Mouse (Mus musculus) frontal cortex, adult (tissue): ENCODE measurements at regions not wholly inside any gene's neighbourhood (a gene's known extent, or its start where the extent isn't known, plus 50 kb on each side); places are given as distances from the start of the nearest gene placed in this dataset.

Experiments
- ATAC-seq: cut with Nextera tagmentation; 2 replicates; pipeline ENCODE4 v1.9.2; 2017; ENCODE audit warnings: mild to moderate bottlenecking, moderate library complexity, mixed read lengths; ENCODE audit not compliant: low TSS enrichment

DNA sequence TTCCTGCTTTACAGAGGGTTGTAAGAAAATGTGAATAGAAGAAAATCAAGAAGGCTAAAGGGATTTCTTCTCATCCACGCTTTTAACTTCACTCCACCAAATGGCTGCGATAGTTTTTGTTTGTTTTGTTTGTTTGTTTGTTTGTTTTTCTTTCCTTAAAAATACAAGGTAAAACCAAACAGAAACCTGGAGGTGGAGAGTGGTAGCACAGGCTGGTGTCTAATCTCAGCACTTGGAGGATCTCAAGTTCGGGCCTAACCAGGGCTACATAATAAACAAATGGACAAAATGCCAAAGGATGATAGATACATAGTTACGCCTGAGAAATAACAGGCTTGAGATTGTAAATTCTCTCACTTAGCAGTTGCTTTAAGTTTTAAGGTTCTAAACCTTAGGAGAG, 50.8 kb upstream of the Mboat1 start:
- no peak; the same call in 1 of the 2 replicates for ATAC-seq

DNA sequence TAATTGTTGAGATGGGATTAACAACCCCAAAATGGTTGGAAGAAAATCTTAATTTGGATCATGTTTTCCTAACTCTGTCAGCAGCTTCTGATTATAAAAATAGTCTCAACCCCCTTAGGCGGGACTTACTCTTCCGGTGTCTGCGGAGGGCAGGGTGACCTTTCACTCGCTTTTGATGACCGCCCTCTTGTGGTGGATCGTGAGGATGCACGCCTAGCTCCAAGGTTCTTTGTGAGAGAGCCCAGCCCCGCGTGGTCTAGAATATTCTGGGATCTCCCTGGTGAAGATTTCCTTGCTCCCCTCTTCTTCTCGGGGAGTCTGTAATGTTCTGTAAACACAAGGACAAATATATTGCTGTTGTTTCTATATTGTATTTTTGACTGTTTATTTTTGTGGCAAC, 51.3 kb upstream of the Mboat1 start:
- ATAC-seq = peak; percentile 99

DNA sequence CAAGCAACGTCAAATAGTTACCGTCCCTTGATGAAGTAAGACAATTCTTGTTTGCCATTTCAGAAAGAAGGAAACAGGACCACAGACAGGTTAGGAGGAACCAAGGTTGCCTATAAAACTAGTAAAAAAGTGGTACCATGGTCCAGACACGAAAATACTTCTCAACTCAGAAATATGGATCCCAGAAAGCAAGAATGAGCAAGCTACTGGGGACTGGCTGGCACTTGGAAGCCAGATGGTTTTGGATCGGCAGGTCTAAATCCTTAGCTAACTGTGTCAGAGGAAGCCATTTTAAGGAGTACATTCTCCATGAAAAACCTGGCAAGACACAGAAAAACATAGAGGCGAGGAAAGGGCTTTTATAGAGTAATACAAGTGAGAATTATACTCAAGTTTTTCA, 51.9 kb upstream of the Mboat1 start:
- 0 out of 2 replicates have a peak, but pooled peaks have one; percentile 38 for ATAC-seq

DNA sequence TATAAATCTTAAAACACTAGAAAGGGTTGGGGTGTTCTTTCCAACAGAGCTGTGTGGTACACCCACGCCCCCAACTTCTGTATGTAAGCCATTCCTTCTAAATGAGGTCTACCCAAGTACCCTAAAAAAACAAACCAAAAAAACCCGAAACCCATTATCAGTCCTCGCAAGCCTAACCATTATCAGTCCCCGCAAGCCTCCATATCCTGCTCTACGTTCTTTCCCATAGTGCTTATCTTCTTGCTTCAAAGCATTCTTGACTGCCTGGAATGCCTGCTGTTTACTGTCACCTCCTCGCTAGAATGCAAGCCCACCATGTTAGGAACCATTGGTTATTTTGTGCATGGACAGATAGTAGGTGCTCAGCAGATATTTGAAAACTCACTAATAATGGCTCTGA, 52.3 kb upstream of the Mboat1 start:
- no peak for ATAC-seq

DNA sequence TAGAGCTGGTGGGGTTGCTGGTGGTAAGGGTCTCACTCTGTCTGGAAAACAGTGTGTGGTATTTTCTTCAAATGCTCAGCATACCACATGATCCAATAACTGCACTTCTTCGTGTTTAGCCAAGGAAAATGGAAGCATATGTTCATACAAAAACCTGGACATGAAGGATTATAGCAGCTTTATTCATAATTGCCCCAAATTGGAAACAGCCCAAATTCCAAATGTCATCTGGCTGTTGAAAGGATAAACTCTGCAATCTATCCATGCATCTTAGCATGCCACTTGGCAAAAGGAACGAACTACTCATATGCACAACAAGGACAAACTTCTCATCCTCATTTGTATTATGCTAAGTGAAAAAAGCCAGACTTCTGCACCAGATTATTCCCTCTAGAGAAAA, 53.5 kb upstream of the Mboat1 start:
- ATAC-seq = no peak

GRCm38 (mm10) chr13:30080705-30081474, 55.4 kb upstream of the Mboat1 start:
- ATAC-seq = no peak

- ATAC-seq = no peak
Measured at GRCm38 (mm10) chr13:30074517-30075064, 61.7 kb upstream of the Mboat1 start.

- ATAC-seq = no peak
Measured at GRCm38 (mm10) chr13:30074069-30074468, 62.2 kb upstream of the Mboat1 start.

DNA sequence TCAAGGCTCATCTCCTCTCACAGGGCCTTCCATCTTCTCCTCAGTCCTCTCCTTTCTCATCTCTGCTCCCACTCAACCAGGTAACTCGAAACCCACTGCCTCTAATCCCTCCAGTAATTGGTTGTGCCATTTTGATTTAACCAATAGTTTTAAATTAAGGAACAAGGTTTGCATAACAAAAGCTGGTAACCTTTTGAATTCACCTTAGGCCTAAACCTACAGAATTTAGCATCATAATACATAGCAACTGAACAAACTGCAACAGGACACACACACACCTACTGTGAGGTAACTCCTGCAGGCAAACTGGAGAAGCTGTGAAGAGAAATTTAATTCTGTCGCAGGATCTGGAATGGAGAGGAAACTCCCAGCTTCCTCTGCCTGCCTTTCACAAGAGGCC, 66.9 kb upstream of the Mboat1 start:
- no peak for ATAC-seq

DNA sequence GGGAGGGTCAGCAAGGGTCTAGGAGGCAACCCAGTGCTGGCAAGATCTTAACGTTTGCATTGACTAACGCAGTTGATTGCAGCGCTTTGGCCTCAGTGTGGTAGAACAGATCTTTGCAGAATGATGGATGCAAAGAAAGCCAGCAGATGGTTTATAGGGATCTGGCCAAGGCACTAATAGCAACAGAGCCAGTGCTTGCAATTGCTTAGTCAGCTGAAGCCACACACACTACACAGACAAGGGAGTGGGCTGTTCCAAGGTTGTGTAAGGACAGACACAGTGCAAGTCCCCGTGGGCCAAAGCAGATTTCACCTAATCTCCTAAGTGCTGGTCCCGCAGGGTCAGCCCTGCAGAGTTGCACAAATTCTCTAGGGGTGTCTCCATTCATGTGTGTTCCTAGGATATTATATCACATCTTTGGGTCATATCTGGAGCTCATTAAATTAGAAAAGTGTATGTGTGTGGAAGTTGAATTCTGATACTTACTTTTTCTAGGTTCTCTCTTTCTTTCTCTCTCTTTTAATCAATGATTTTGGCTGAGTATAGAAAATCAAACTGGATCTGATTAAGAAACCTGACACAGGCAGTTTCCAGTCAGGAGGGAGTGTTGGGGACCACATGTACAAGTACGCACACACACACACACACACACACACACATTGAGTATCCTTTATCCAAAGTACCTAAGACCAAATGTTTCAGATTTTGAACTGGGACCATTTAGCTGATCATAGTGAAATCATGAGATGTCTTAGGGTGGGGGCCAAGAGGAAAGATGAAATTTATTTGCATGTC, 68.5 kb upstream of the Mboat1 start:
- ATAC-seq = peak; percentile 64

- ATAC-seq = no peak
Measured at GRCm38 (mm10) chr13:30065520-30065919, 70.8 kb upstream of the Mboat1 start.

DNA sequence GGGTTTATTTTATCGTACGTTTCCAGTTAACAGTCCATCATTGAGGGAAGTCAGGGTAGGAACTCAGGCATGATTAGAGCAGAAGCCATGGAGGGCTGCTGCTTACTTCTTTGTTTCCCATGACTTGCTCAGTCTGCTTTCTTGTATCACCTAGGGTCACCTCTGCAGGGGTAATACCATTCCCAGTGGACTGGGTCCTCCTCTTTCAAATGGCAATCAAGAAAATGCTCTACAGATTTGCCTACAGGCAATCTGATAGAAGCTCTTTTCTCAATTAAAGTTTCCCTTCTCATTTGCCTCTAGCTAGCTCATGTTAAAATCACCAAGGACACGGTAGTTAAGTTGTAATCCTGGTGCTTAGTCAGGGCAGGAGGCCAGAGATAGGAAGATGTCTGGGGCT, 72.5 kb upstream of the Mboat1 start:
- no peak for ATAC-seq

- ATAC-seq = no peak
Measured at GRCm38 (mm10) chr13:30062285-30062684, 74.0 kb upstream of the Mboat1 start.

GRCm38 (mm10) chr13:30055141-30055645, 69.3 kb upstream of the E2f3 start:
- no peak for ATAC-seq

DNA sequence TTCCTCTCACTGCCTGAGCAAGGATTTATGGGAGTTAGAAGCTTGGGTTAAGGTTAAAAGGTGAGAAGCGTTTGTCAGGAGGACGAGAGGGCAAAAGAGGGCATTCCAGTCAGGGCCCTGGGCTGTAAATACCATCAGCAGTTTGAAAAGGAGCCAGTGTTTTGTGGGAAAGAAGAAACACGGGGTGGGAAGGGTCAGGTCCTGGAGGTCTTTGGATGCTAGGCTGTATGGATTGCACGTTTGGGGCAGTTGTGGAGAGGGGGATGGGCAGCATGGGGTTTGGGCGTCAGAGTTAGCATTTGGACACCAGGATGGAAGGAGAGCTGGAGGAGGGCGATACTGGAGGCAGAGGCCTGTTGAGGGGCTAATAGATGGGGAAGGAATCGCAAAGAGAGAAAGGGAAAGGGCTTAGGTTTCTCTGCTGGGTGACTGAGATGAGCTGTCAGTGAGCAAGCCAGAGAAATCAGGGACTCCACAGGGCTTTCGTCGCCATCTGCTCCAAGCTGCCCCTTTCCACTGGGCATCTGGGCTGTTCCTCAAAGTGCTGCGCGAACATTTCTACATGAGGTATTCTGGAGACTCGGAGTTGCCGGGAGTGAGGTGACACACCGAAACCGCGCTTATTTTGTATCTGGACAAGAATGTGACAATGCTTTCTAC, 66.2 kb upstream of the E2f3 start:
- ATAC-seq = no peak

GRCm38 (mm10) chr13:30050745-30051508, 65.1 kb upstream of the E2f3 start:
- ATAC-seq = peak; percentile 9; the same call in 1 of the 2 replicates

DNA sequence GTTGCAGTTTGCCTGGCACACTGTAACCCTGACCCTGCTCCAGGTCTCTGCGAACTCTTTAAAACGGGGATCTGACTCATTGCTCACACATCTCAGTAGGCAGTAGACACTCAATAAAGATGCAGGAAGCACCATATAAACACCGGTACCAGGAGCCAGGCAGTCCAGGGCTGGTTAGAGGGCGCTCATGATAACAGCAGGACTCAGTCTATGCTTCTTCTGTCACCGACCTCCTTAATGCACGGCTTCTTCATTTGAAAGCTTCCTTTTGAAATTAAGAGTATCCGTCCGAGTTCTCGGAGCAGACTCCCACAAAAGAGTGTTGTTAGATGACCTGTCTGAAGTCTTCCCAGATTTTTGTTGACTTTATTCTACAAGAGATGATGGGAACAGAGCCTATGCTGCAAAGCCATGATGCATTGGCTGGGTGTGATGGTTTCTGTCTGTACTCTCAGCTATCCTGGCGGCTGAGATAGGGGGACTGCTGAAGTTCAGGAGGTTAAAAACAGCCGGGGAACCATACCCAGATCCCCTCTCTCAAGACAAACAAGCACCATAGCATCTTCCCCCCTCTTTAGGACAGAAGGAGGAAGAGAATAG, 62.5 kb upstream of the E2f3 start:
- no peak for ATAC-seq

GRCm38 (mm10) chr13:30046504-30047169, 60.8 kb upstream of the E2f3 start:
- no peak for ATAC-seq

DNA sequence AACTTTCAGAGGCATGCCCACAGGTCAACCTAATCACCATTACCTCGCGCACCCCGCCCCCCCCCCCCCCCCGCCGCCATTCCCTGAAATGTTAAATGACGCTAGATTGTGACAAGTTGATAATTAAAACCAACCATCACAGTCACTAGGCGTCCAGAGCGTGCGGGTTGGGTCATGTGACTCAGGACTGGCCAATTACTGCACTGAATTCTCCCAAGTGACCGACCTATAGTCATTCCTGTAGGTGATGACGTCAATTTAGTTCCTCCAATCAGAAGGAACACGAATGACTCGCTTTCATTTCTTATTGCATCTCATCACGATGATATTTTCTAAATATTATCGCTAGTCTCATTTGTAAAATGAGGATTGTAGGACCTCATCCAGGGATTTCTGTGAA, 60.2 kb upstream of the E2f3 start:
- peak; percentile 71 for ATAC-seq

DNA sequence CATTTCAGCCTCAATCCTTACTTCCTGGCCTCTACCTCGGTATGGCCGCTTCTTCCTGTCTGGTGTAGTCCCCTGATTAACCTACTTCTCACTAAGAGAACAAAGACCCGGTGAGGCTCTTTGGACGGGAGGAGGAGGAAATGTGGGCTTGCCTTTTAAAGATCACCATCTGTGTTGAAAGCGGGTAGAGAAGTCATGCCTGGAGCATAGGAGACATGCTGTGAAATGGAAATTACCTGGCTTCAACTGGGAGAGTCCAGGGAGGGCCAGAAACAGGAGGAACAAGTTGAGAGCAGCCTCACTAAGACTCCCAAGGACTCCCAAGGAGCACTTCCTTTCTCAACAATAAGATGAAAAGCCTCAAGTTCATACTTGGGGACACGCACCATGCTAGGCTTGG, 59.4 kb upstream of the E2f3 start:
- ATAC-seq = no peak
